Mouse (Mus musculus) frontal cortex, postnatal 14 days (tissue): Measurements from ENCODE around the gene Zfp683.

Experiments used
- DNase-seq, 2 experiments: peaks; one replicate each; pipeline ENCODE4 v3.0.0; 2022; ENCODE audit warnings: low spot score in 2 of 2

Zfp683 gene

GRCm38 (mm10) chr4:134052560-134052959 is 1.1 kb upstream of the Zfp683 start:
- DNase-seq: no peak

GRCm38 (mm10) chr4:134058166-134058715 is 4.6 kb downstream of the Zfp683 start:
- no peak for DNase-seq

- DNase-seq: no peak
Measured at GRCm38 (mm10) chr4:134058908-134059307, 5.3 kb downstream of the Zfp683 start.

- DNase-seq: no peak
Measured at GRCm38 (mm10) chr4:134060135-134060865, 6.7 kb downstream of the Zfp683 start, which contains the start of gene Crybg2. Gene Crybg2, plus strand, starts transcription at chr4:134060815.

GRCm38 (mm10) chr4:134061166-134061830 is 7.7 kb downstream of the Zfp683 start:
- no peak for DNase-seq

GRCm38 (mm10) chr4:134061944-134062446 is 8.4 kb downstream of the Zfp683 start:
- DNase-seq: no peak

- DNase-seq: no peak
Measured at GRCm38 (mm10) chr4:134062561-134062960, 8.9 kb downstream of the Zfp683 start.

GRCm38 (mm10) chr4:134065431-134066004 is 11.9 kb downstream of the Zfp683 start:
- no peak for DNase-seq

- DNase-seq: no peak
Measured at GRCm38 (mm10) chr4:134067383-134067782, 13.7 kb downstream of the Zfp683 start.

- DNase-seq: no peak
Measured at GRCm38 (mm10) chr4:134067833-134068544, 14.4 kb downstream of the Zfp683 start.

- DNase-seq: no peak
Measured at GRCm38 (mm10) chr4:134068793-134069580, 15.3 kb downstream of the Zfp683 start.

GRCm38 (mm10) chr4:134078694-134079093 is 25.1 kb downstream of the Zfp683 start:
- DNase-seq: peak; percentile 36 to 41

GRCm38 (mm10) chr4:134080674-134081073 is 27.0 kb downstream of the Zfp683 start:
- no peak for DNase-seq

GRCm38 (mm10) chr4:134081730-134082386 is 28.2 kb downstream of the Zfp683 start:
- peak in 1 of 2 experiments; percentile 20 for DNase-seq

GRCm38 (mm10) chr4:134082460-134082859 is 28.8 kb downstream of the Zfp683 start:
- no peak for DNase-seq

- DNase-seq: no peak
Measured at GRCm38 (mm10) chr4:134084999-134085398, 31.4 kb downstream of the Zfp683 start.

GRCm38 (mm10) chr4:134087412-134087811 is 33.8 kb downstream of the Zfp683 start:
- DNase-seq: no peak

- DNase-seq: no peak
Measured at GRCm38 (mm10) chr4:134089029-134089428, 35.4 kb downstream of the Zfp683 start.

GRCm38 (mm10) chr4:134090521-134091224 is 37.0 kb downstream of the Zfp683 start:
- DNase-seq: no peak

- no peak for DNase-seq
Measured at GRCm38 (mm10) chr4:134091225-134091529, 37.5 kb downstream of the Zfp683 start.
